ENCODE assay signal across 9 mouse cellular contexts in genomic region chr13:52904175-52904574, GRCm38 (mm10). TPM values are rescaled to one million over a fixed set of nuclear protein-coding genes. Genes with fewer than 3 reads are reported as not detected.
DNase-seq lines count a peak whose midpoint lies in the region; ATAC-seq and TF ChIP-seq lines count a peak whose summit lies in the region.
"Had no signal": no experiment of that assay in that cellular context is flagged by ENCODE, and none has a peak within 500 bp of the region (broad histone marks: within the 10 kb centered on the region; RNA-seq: fewer than 3 reads in every experiment).

No protein-coding gene starts in this region.

- H3K4me2 ChIP-seq in heart, embryonic 16.5 days (ENCODE audit: low read depth, low read length) = peak overlapping the region; percentile 38
- H3K4me2 ChIP-seq in limb, embryonic 14.5 days (replicated peaks; ENCODE audit: low read depth, low read length, severe bottlenecking) = no peak overlapping the region

- no peaks in the 10 kb centered on the region for H3K27me3 ChIP-seq in heart, embryonic 16.5 days (ENCODE audit: control insufficient read depth, insufficient read depth, low read length)
- no peaks in the 10 kb centered on the region for H3K27me3 ChIP-seq in limb, embryonic 14.5 days (ENCODE audit: control insufficient read depth, insufficient read depth, low read length)

- TF ChIP-seq CTCF in embryonic fibroblast, embryonic 13.5 days (IDR thresholded peaks at IDR 0.05; ENCODE audit: borderline replicate concordance, insufficient read depth, low read length) = no peak

- ATAC-seq in heart, embryonic 16.5 days (replicated peaks; ENCODE audit: extremely low read depth, insufficient read depth, low FRiP score) = 0 out of 2 replicates have a peak, but pooled peaks have one; percentile 28
- ATAC-seq in limb, embryonic 14.5 days (ENCODE audit: low FRiP score, low read depth) = no peak
- ATAC-seq in erythroblast, adult 5-6 weeks (replicated peaks; ENCODE audit: low FRiP score, poor library complexity, severe bottlenecking) = no peak

- no peak overlapping the region for H3K4me3 ChIP-seq in heart, embryonic 16.5 days (ENCODE audit: low read length)
- no peak overlapping the region for H3K4me3 ChIP-seq in embryonic fibroblast, embryonic 13.5 days (ENCODE audit: insufficient read depth, low read length)
- H3K4me3 ChIP-seq in limb, embryonic 14.5 days (replicated peaks; ENCODE audit: low read length) = no peak overlapping the region

- peaks cover 16% of the 10 kb centered on the region for H3K36me3 ChIP-seq in heart, embryonic 16.5 days (ENCODE audit: control insufficient read depth, insufficient read depth)
- H3K36me3 ChIP-seq in limb, embryonic 14.5 days (ENCODE audit: control insufficient read depth, insufficient read depth, low read length) = peaks cover 10% of the 10 kb centered on the region; the same call in 1 of the 2 replicates

- peaks cover 2% of the 10 kb centered on the region; the same call in 1 of the 2 replicates for H3K9me3 ChIP-seq in heart, embryonic 16.5 days (replicated peaks; ENCODE audit: control insufficient read depth, low read length)
- H3K9me3 ChIP-seq in limb, embryonic 14.5 days (ENCODE audit: control insufficient read depth, low read length) = no peaks in the 10 kb centered on the region

- DNase-seq in heart, postnatal 25 days (ENCODE audit: low spot score) = no peak
- DNase-seq in Muller cell, postnatal 12 days (ENCODE audit: inconsistent ontology term) = peak; percentile 47
- peak; percentile 25 for DNase-seq in limb, embryonic 14.5 days (ENCODE audit: low spot score)
- DNase-seq in cerebellum, adult 18-20 months = no peak
- DNase-seq in adrenal gland, adult 2 months = no peak

- H3K4me1 ChIP-seq in heart, embryonic 16.5 days (ENCODE audit: control insufficient read depth, insufficient read depth, low read length) = peaks cover 17% of the 10 kb centered on the region
- H3K4me1 ChIP-seq in embryonic fibroblast, embryonic 13.5 days (ENCODE audit: control insufficient read depth, insufficient read depth, low read length) = peaks cover 9% of the 10 kb centered on the region
- H3K4me1 ChIP-seq in limb, embryonic 14.5 days (ENCODE audit: control insufficient read depth, insufficient read depth, low read length) = peaks cover 26% of the 10 kb centered on the region

- intact Hi-C loops in heart, postnatal 25 days (cut with DNase I) = no loop called here

- TF ChIP-seq POLR2A in embryonic fibroblast, embryonic 13.5 days (IDR thresholded peaks at IDR 0.05; ENCODE audit: low read depth, low read length) = 0 out of 2 replicates have a peak, but pooled peaks have one; percentile 21
- TF ChIP-seq POLR2A in limb, embryonic 14.5 days (IDR thresholded peaks at IDR 0.05; ENCODE audit: borderline replicate concordance, extremely low read depth, insufficient read depth, insufficient read length) = no peak

- H3K9ac ChIP-seq in heart, embryonic 16.5 days (ENCODE audit: low read length) = peak overlapping the region; percentile 61
- no peak overlapping the region for H3K9ac ChIP-seq in limb, embryonic 14.5 days (ENCODE audit: low read depth, low read length, severe bottlenecking)
- H3K9ac ChIP-seq: liver, embryonic 14.5 days had no signal

- peak overlapping the region; percentile 68 for H3K27ac ChIP-seq in heart, embryonic 16.5 days (ENCODE audit: low read length)
- peak overlapping the region; percentile 86 for H3K27ac ChIP-seq in embryonic fibroblast, embryonic 13.5 days (ENCODE audit: insufficient read depth, low read length)
- H3K27ac ChIP-seq in limb, embryonic 14.5 days (replicated peaks; ENCODE audit: low read depth, low read length) = no peak overlapping the region
- H3K27ac ChIP-seq: liver, embryonic 14.5 days had no signal

- 19% methylated on average over 6 of the region's 6 CpGs for WGBS in heart, embryonic 16.5 days
- 25% methylated on average over 6 of the region's 6 CpGs for WGBS in limb, embryonic 14.5 days

RNA-seq across cellular contexts. Expression of gene Auh, which starts 25.3 kb away (rescaled TPM):
- 59.8 and 61.7 TPM in 2 replicates for polyA plus RNA-seq in heart, embryonic 16.5 days (2015; fragmentation: Nextera tagmentation; extraction: Ambion mirVana)
- 100 to 1,000 TPM; 114 to 131 TPM for total RNA-seq in heart, postnatal 25 days (2021)
- 26.8 and 29.9 TPM in 2 replicates for polyA plus RNA-seq in embryonic fibroblast, embryonic 13.5 days (2011; ENCODE audit: insufficient read length, low read depth, missing spikeins)
- 34.0 and 38.9 TPM in 2 replicates for polyA plus RNA-seq in limb, embryonic 14.5 days (2012; rRNA removed)
- polyA plus RNA-seq in limb, embryonic 14.5 days (2014; fragmentation: Nextera tagmentation; extraction: Ambion mirVana) = 33.5 and 33.8 TPM in 2 replicates
- total RNA-seq in adrenal gland, adult 2 months (2021) = 100 to 1,000 TPM; 119 to 135 TPM
- 28.9 and 36.9 TPM in 2 replicates for polyA plus RNA-seq in adrenal gland, adult 2 months (2012; rRNA removed)
- 68.2 and 74.8 TPM in 2 replicates for total RNA-seq in erythroblast, adult 5-6 weeks (2015; ENCODE audit: low replicate concordance)
- 107 and 120 TPM in 2 replicates for total RNA-seq in erythroblast, adult 5-6 weeks (2017; ENCODE audit: low replicate concordance)

Comparison
In these comparisons a context has a peak if more than half of its experiments do, and no peak if none do; other contexts are left out.
1. DNase-seq: peak in Muller cell, postnatal 12 days (single experiment) and limb, embryonic 14.5 days (single experiment); none in heart, postnatal 25 days (single experiment), cerebellum, adult 18-20 months (0 of 2) and adrenal gland, adult 2 months (single experiment).